8 mouse cellular contexts compared by ENCODE assay signal in the genomic region with DNA sequence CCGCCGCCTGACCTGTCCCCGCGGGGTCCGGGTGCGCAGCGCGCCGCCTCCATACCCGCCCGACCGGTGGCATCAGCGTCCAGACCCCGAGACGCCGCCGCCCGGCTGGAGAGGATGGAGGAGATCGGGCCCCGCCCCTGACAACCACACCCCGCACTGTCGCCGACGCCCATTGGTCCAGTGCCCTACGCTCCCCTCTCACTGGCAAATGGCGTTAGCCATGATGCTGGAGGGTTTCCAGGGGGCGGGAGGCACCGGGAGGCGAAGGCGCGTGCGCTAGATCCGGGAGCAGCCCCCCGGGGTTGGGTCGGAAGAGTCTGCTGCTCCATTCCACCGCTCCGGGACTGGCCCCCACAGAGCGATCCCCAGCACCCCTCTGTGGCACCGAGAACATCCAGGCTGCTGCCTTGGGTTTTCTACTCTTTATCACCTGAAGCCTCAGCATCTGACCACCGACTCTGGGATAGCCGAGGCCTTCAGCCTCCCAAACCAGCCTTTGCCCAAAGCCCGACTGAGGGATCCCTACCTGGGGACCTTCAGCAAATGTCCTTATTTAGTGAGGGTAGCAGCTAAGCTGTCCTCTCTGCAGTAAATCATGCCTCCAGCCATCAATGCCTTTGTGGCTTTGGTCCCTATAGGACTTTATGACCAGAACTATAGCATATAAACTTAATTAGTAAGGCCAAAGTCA. TPM values are rescaled to one million over a fixed set of nuclear protein-coding genes. Genes with fewer than 3 reads are reported as not detected.
DNase-seq lines count a peak whose midpoint lies in the region; ATAC-seq lines count a peak whose summit lies in the region.

A gene (minus strand): TSS at position 126 of the 691 bp plus-strand sequence.

- no peaks in the 10 kb centered on the region for H3K9me3 ChIP-seq in heart, embryonic 13.5 days
- H3K9me3 ChIP-seq in liver, embryonic 12.5 days (replicated peaks): no peaks in the 10 kb centered on the region
- no peaks in the 10 kb centered on the region for H3K9me3 ChIP-seq in stomach, embryonic 15.5 days

- DNase-seq in CD4-positive helper T cell, adult 2 months (ENCODE audit: low read depth, low spot score): peak; percentile 89
- DNase-seq in brain, embryonic 18.5 days (ENCODE audit: low read depth, low spot score): peak; percentile 94
- peak; percentile 98 for DNase-seq in kidney, postnatal 10 days
- DNase-seq in natural killer cell, adult 2 months (ENCODE audit: low spot score in 2 of 2): peak; percentile 44 to 74

- peak within 1 kb of the TSS; percentile 86 for H3K9ac ChIP-seq in heart, embryonic 13.5 days
- peak within 1 kb of the TSS; percentile 72 for H3K9ac ChIP-seq in liver, embryonic 12.5 days
- peak within 1 kb of the TSS; percentile 74 for H3K9ac ChIP-seq in stomach, embryonic 15.5 days

- peak within 1 kb of the TSS; percentile 86 for H3K4me2 ChIP-seq in heart, embryonic 13.5 days
- H3K4me2 ChIP-seq in liver, embryonic 12.5 days: peak within 1 kb of the TSS; percentile 93
- H3K4me2 ChIP-seq in stomach, embryonic 15.5 days: peak within 1 kb of the TSS; percentile 78

- peak within 1 kb of the TSS; percentile 80 for H3K4me3 ChIP-seq in heart, embryonic 13.5 days
- peak within 1 kb of the TSS; percentile 68 for H3K4me3 ChIP-seq in liver, embryonic 12.5 days
- peak within 1 kb of the TSS; percentile 63 for H3K4me3 ChIP-seq in stomach, embryonic 15.5 days (replicated peaks)

- under 1% methylated on average over 42 of the region's 42 CpGs for WGBS in heart, embryonic 13.5 days
- WGBS in liver, embryonic 12.5 days (ENCODE audit: insufficient replicate concordance): under 1% methylated on average over 35 of the region's 42 CpGs
- under 1% methylated on average over 41 of the region's 42 CpGs for WGBS in stomach, embryonic 15.5 days

- peaks cover 38% of the 10 kb centered on the region for H3K36me3 ChIP-seq in heart, embryonic 13.5 days
- peaks cover 36% of the 10 kb centered on the region for H3K36me3 ChIP-seq in liver, embryonic 12.5 days
- peaks cover 12% of the 10 kb centered on the region for H3K36me3 ChIP-seq in stomach, embryonic 15.5 days

- ATAC-seq in erythroid progenitor cell, adult 5-6 weeks (replicated peaks; ENCODE audit: low FRiP score, poor library complexity, severe bottlenecking): peak; percentile 99
- peak; percentile 99 for ATAC-seq in heart, embryonic 13.5 days (ENCODE audit: extremely low read depth, insufficient number of reproducible peaks, low FRiP score, low TSS enrichment)
- peak; percentile 99 for ATAC-seq in liver, embryonic 12.5 days
- peak; percentile 98 for ATAC-seq in stomach, embryonic 15.5 days (ENCODE audit: insufficient read depth, low FRiP score, low read depth)

- peak within 1 kb of the TSS; percentile 80 for H3K27ac ChIP-seq in heart, embryonic 13.5 days (replicated peaks)
- H3K27ac ChIP-seq in liver, embryonic 12.5 days: peak within 1 kb of the TSS; percentile 55; the same call in 1 of the 2 replicates
- peak within 1 kb of the TSS; percentile 81 for H3K27ac ChIP-seq in stomach, embryonic 15.5 days

- peaks cover 21% of the 10 kb centered on the region for H3K4me1 ChIP-seq in heart, embryonic 13.5 days
- H3K4me1 ChIP-seq in liver, embryonic 12.5 days: peaks cover 41% of the 10 kb centered on the region
- peaks cover 13% of the 10 kb centered on the region; the same call in 1 of the 2 replicates for H3K4me1 ChIP-seq in stomach, embryonic 15.5 days

- H3K27me3 ChIP-seq in heart, embryonic 13.5 days (replicated peaks): no peaks in the 10 kb centered on the region
- peaks cover 16% of the 10 kb centered on the region for H3K27me3 ChIP-seq in liver, embryonic 12.5 days (replicated peaks)
- H3K27me3 ChIP-seq in stomach, embryonic 15.5 days (replicated peaks): no peaks in the 10 kb centered on the region

RNA-seq across cellular contexts. Expression of the gene that starts here (rescaled TPM):
- total RNA-seq in erythroid progenitor cell, adult 5-6 weeks (2015; ENCODE audit: low replicate concordance): 0.84 and 2.9 TPM in 2 replicates
- total RNA-seq in erythroid progenitor cell, adult 5-6 weeks (2017; ENCODE audit: low replicate concordance): 2.3 and 3.0 TPM in 2 replicates
- 9.1 and 10.1 TPM in 2 replicates for polyA plus RNA-seq in heart, embryonic 13.5 days (2015; fragmentation: Nextera tagmentation; extraction: Ambion mirVana)
- polyA plus RNA-seq in liver, embryonic 12.5 days (2016; fragmentation: Nextera tagmentation; extraction: Ambion mirVana): 4.7 and 4.8 TPM in 2 replicates
- polyA plus RNA-seq in stomach, embryonic 15.5 days (2015; fragmentation: Nextera tagmentation; extraction: Ambion mirVana): 14.6 and 15.8 TPM in 2 replicates

Comparison
In these comparisons a context has a peak if more than half of its experiments do, and no peak if none do; other contexts are left out.
1. Peak in every context shown above with its lines: DNase-seq, ATAC-seq, H3K4me3 ChIP-seq and H3K27ac ChIP-seq.